Mouse (Mus musculus): ENCODE results near the gene Kpna7.

GRCm38 (mm10) chr5:144964872-144965638 lies 118.8 kb downstream of the Kpna7 start:
- TF ChIP-seq CTCF (IDR thresholded peaks at IDR 0.05), result no peak
- TF ChIP-seq EP300 (IDR thresholded peaks at IDR 0.05), result no peak

All from lung, postnatal 0 days (tissue).